Mouse (Mus musculus) heart, embryonic 10.5 days (tissue): ENCODE measurements at regions not wholly inside any gene's neighbourhood (a gene's known extent, or its start where the extent isn't known, plus 50 kb on each side); places are given as distances from the start of the nearest gene placed in this dataset.

ENCODE experiments used
- DNase-seq: peaks from one replicate; pipeline ENCODE4 v3.0.0-alpha.2; 2017; ENCODE audit warnings: low spot score
- H3K27ac ChIP-seq: fragments of 300-500 bp; sonication (generic); 2 replicates; pipeline ENCODE4 v1.5.1; 2016; ENCODE audit warnings: mild to moderate bottlenecking
- H3K27me3 ChIP-seq: fragments of 300-500 bp; sonication (generic); 2 replicates; pipeline ENCODE4 v1.6.1; 2016; ENCODE audit warnings: mild to moderate bottlenecking; ENCODE audit not compliant: poor library complexity, insufficient read depth, severe bottlenecking
- H3K36me3 ChIP-seq: fragments of 300-500 bp; sonication (generic); 2 replicates; pipeline ENCODE4 v1.6.1; 2016; ENCODE audit warnings: mild to moderate bottlenecking, moderate library complexity
- H3K4me1 ChIP-seq: fragments of 300-500 bp; sonication (generic); 2 replicates; pipeline ENCODE4 v1.6.1; 2016; ENCODE audit warnings: mild to moderate bottlenecking
- H3K4me3 ChIP-seq: fragments of 300-500 bp; sonication (generic); 2 replicates; pipeline ENCODE4 v1.5.1; 2016; ENCODE audit warnings: mild to moderate bottlenecking, moderate library complexity
- H3K9me3 ChIP-seq: fragments of 300-500 bp; sonication (generic); 2 replicates; pipeline ENCODE4 v1.6.1; 2016; ENCODE audit warnings: mild to moderate bottlenecking, moderate library complexity
- WGBS: fragments of 180-500 bp; shearing (Covaris S2); methylation state at CpG from one replicate; pipeline ENCODE4 v1.1.7; 2016; 5-methylcytosine and 5-hydroxymethylcytosine counted together

GRCm38 (mm10) chr12:12484921-12485680 is 223.2 kb downstream of the Fam49a start:
- no peaks in the 10 kb centered on the region for H3K27me3 ChIP-seq
- peak; percentile 22 for DNase-seq
- 87% methylated on average over 9 of the region's 9 CpGs for WGBS
- H3K4me1 ChIP-seq, result no peaks in the 10 kb centered on the region
- H3K9me3 ChIP-seq, result no peaks in the 10 kb centered on the region
- H3K36me3 ChIP-seq, result no peaks in the 10 kb centered on the region
- H3K27ac ChIP-seq, result no peak overlapping the region
- H3K4me3 ChIP-seq, result no peak overlapping the region

- H3K36me3 ChIP-seq, result no peaks in the 10 kb centered on the region
- H3K9me3 ChIP-seq, result no peaks in the 10 kb centered on the region
- H3K27me3 ChIP-seq, result no peaks in the 10 kb centered on the region
- H3K4me3 ChIP-seq, result no peak overlapping the region
- no peak for DNase-seq
- H3K4me1 ChIP-seq, result no peaks in the 10 kb centered on the region
- H3K27ac ChIP-seq, result no peak overlapping the region
- 81% methylated on average over 2 of the region's 2 CpGs for WGBS
Observed at GRCm38 (mm10) chr12:12480451-12480850, 218.5 kb downstream of the Fam49a start.

- 42% methylated on average over 2 of the region's 2 CpGs for WGBS
- DNase-seq, result peak; percentile 77
- Histone ChIP-seq H3K27ac (no peak overlapping the region), H3K36me3 (no peaks in the 10 kb centered on the region), H3K27me3 (no peaks in the 10 kb centered on the region), H3K4me3 (no peak overlapping the region), H3K9me3 (no peaks in the 10 kb centered on the region), H3K4me1 (0 out of 2 replicates have a peak, but pooled peaks cover 3% of the 10 kb centered on the region)
Observed at GRCm38 (mm10) chr12:12452086-12452485, 190.1 kb downstream of the Fam49a start.

- Histone ChIP-seq H3K36me3 (no peaks in the 10 kb centered on the region), H3K9me3 (no peaks in the 10 kb centered on the region), H3K27me3 (no peaks in the 10 kb centered on the region), H3K4me3 (no peak overlapping the region), H3K4me1 (no peaks in the 10 kb centered on the region; the same call in 1 of the 2 replicates), H3K27ac (no peak overlapping the region)
- no peak for DNase-seq
- WGBS, result 82% methylated on average over 2 of the region's 2 CpGs
Observed at GRCm38 (mm10) chr12:12446768-12447167, 184.8 kb downstream of the Fam49a start.

- no peak overlapping the region for H3K4me3 ChIP-seq
- WGBS, result 96% methylated on average over 3 of the region's 3 CpGs
Observed at GRCm38 (mm10) chr12:12446281-12446680, 184.3 kb downstream of the Fam49a start.

GRCm38 (mm10) chr12:12442872-12443271 is 180.9 kb downstream of the Fam49a start:
- Histone ChIP-seq H3K9me3 (no peaks in the 10 kb centered on the region), H3K36me3 (no peaks in the 10 kb centered on the region), H3K27me3 (no peaks in the 10 kb centered on the region), H3K4me3 (no peak overlapping the region), H3K27ac (no peak overlapping the region), H3K4me1 (no peaks in the 10 kb centered on the region; the same call in 1 of the 2 replicates)
- no peak for DNase-seq
- 78% methylated on average over 4 of the region's 4 CpGs for WGBS

More at GRCm38 (mm10) chr12:12446281-12446680, 184.3 kb downstream of the Fam49a start:
- H3K36me3 ChIP-seq, result no peaks in the 10 kb centered on the region
- no peaks in the 10 kb centered on the region; the same call in 1 of the 2 replicates for H3K4me1 ChIP-seq
- H3K27me3 ChIP-seq, result no peaks in the 10 kb centered on the region
- DNase-seq, result no peak
- H3K27ac ChIP-seq, result no peak overlapping the region
- H3K9me3 ChIP-seq, result no peaks in the 10 kb centered on the region

GRCm38 (mm10) chr12:12436379-12436778 is 174.4 kb downstream of the Fam49a start:
- Histone ChIP-seq H3K27me3 (no peaks in the 10 kb centered on the region), H3K36me3 (no peaks in the 10 kb centered on the region), H3K27ac (no peak overlapping the region), H3K4me3 (no peak overlapping the region), H3K9me3 (no peaks in the 10 kb centered on the region), H3K4me1 (no peaks in the 10 kb centered on the region)
- WGBS, result 98% methylated on average over 1 of the region's 1 CpGs
- no peak for DNase-seq

GRCm38 (mm10) chr12:12432597-12432996 is 170.7 kb downstream of the Fam49a start:
- no peak overlapping the region for H3K27ac ChIP-seq
- WGBS, result 60% methylated on average over 1 of the region's 1 CpGs
- H3K36me3 ChIP-seq, result no peaks in the 10 kb centered on the region
- peaks cover 7% of the 10 kb centered on the region; the same call in 1 of the 2 replicates for H3K4me1 ChIP-seq
- no peak overlapping the region for H3K4me3 ChIP-seq
- H3K9me3 ChIP-seq, result no peaks in the 10 kb centered on the region
- DNase-seq, result no peak
- H3K27me3 ChIP-seq, result no peaks in the 10 kb centered on the region
